Mouse (Mus musculus) C2C12 (cell line): Measurements from ENCODE around the gene Flii.

Experiments
- CTCF ChIP-seq: IDR thresholded peaks from one replicate; pipeline ENCODE4 v1.5.1; 2011; ENCODE audit not compliant: control insufficient read depth, insufficient read depth, insufficient read length
- MAX ChIP-seq: IDR thresholded peaks from one replicate; pipeline ENCODE4 v1.6.1; 2011; ENCODE audit warnings: mild to moderate bottlenecking, control low read depth
- USF1 ChIP-seq: IDR thresholded peaks from one replicate; pipeline ENCODE4 v1.6.1; 2011; ENCODE audit warnings: low read depth, mild to moderate bottlenecking, control low read depth, moderate library complexity

GRCm38 (mm10) chr11:60761681-60762080 is 34.6 kb upstream of the Flii start:
- TF ChIP-seq CTCF (no peak), USF1 (no peak), MAX (no peak)
